Mouse (Mus musculus) embryonic fibroblast, embryonic 13.5 days (primary cell): Measurements from ENCODE around the gene Elavl3. TPM values are rescaled to one million over a fixed set of nuclear protein-coding genes. Genes with fewer than 3 reads are reported as not detected.

ENCODE experiments used
- H3K27ac ChIP-seq: 2 replicates; pipeline ENCODE4 v1.5.1; 2012; ENCODE audit warnings: low read length, control low read depth, inconsistent platforms; ENCODE audit not compliant: insufficient read depth
- H3K4me1 ChIP-seq: 2 replicates; pipeline ENCODE4 v1.6.1; 2011; ENCODE audit warnings: low read length; ENCODE audit not compliant: control insufficient read depth, insufficient read depth
- H3K4me3 ChIP-seq: 2 replicates; pipeline ENCODE4 v1.5.1; 2011; ENCODE audit warnings: mild to moderate bottlenecking, control low read depth, low read length; ENCODE audit not compliant: insufficient read depth
- CTCF ChIP-seq: IDR thresholded peaks from 2 replicates; pipeline ENCODE4 v1.5.1; 2011; ENCODE audit warnings: mild to moderate bottlenecking, control low read depth, low read length, moderate library complexity, borderline replicate concordance; ENCODE audit not compliant: insufficient read depth
- POLR2A ChIP-seq: IDR thresholded peaks from 2 replicates; pipeline ENCODE4 v1.6.1; 2011; ENCODE audit warnings: low read depth, mild to moderate bottlenecking, control low read depth, low read length, moderate library complexity
- polyA plus RNA-seq: library from polyadenylated mRNA; stranded (reverse); fragments of >200 nt; gene quantifications from 2 replicates; pipeline ENCODE4 v1.2.4, GENCODE M21; 2011; ENCODE audit warnings: low read depth; ENCODE audit not compliant: missing spikeins, insufficient read length

The Elavl3 gene
- polyA plus RNA-seq, 1 experiment, result not detected

- no peaks in the 10 kb centered on the region for H3K4me1 ChIP-seq
- TF ChIP-seq CTCF (no peak), POLR2A (no peak)
- no peak overlapping the region for H3K4me3 ChIP-seq
- no peak overlapping the region for H3K27ac ChIP-seq
Measured at GRCm38 (mm10) chr9:21996178-21996867, 55.5 kb downstream of the Elavl3 start.

DNA sequence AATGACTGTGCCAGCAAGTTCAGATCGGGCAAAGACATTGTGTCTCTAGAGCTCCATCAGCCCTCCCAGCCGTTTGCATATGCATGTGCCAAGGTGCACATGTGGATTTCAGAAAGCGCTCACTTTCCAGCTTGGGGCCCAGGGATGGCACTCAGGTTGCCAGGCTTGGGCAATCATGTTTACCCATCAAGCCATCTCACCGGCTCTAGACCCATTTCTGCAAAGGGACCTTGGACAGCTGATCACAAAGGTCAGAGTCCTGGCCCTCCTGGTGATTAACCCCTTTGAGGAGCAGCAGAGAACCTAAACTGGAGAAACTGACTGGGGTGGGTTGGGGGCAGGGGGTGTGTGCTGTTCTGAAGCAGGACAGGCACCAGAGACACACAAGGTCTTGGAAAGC, 59.6 kb downstream of the Elavl3 start:
- TF ChIP-seq CTCF, result no peak
- Histone ChIP-seq H3K4me3 (no peak overlapping the region), H3K27ac (no peak overlapping the region), H3K4me1 (no peaks in the 10 kb centered on the region)

GRCm38 (mm10) chr9:21989230-21990110, 62.4 kb downstream of the Elavl3 start, which contains the start of gene Rgl3:
Gene Rgl3, minus strand, starts transcription at chr9:21989446.
- TF ChIP-seq POLR2A (peak; percentile 60), CTCF (no peak)
- H3K27ac ChIP-seq, result no peak within 1 kb of the TSS

DNA sequence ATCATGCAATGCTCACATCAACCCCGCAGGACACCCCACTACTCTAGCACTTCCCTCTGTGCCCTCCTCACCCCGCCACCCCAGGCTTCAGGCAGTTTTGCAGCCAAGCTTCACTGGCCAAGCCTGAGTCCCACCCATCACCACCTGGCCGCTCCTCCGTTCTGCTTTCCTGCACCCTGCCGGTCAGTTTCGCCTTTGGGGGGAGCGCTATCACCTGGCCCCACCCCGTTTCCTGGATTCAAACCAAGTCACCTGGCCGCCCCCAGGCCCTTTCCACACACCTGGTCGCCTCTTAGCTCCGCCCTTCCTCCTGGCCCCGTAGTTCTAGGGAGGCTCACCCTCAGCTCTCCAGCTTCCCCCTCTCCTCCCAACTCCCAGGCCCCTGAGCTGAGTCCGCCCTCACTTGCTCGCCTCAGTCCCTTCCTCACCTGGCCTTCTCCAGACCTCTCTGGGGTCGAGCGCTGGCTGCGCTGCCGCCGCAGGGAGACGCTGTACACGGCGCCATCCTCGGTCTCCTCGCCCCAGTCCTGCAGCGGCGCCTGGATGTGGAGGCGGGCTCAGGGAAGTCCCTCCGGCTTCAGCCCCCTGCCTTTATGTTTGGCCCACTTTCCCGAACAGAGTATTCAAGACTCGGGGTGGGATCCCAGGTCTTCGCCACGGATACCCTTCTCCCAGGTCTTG, 63.3 kb downstream of the Elavl3 start:
- no peak overlapping the region for H3K27ac ChIP-seq
- TF ChIP-seq POLR2A, result no peak
- H3K4me3 ChIP-seq, result peak overlapping the region; percentile 31
- H3K4me1 ChIP-seq, result no peaks in the 10 kb centered on the region

More at GRCm38 (mm10) chr9:21989230-21990110, 62.4 kb downstream of the Elavl3 start, which contains the start of gene Rgl3:
- H3K4me1 ChIP-seq, result no peaks in the 10 kb centered on the region
- peak within 1 kb of the TSS; percentile 31 for H3K4me3 ChIP-seq

DNA sequence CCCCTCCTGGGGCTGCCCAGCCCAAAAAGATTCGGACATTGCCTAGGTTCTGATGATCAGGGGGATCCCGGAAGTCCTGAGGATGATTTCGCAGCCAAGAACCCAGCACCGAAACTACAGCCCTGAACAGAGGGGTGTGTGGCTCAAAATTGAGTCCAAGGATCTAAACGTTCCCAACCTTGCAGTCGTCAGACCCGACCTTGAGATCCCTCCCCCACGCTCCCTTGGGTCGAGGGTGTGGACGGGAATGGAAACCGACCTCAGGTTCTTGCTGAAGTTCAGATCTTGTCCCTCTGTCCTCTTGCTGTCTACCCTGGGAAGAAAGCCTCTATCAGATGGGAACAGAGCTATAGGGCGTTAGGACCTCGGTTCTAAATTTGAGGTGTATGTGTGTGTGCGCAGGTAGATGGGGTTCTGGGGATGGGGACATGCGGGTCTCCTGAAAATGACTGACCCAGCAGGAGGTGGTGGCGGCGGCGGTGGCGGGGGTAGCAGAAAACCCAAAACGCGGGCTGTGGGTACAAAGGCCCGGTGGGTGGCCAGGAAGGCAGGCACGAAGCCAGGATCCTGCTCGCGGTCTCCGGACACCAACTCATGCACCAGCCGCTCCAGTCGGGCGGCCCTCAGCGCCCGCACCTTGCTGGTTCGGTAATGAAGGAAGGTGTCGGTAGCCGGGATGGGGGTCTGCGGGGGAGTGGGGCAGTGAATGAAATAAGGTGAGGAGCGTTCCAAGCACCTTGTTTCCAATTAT, 64.1 kb downstream of the Elavl3 start:
- no peaks in the 10 kb centered on the region for H3K4me1 ChIP-seq
- no peak overlapping the region for H3K4me3 ChIP-seq
- H3K27ac ChIP-seq, result no peak overlapping the region
- TF ChIP-seq POLR2A, result no peak
- no peak for TF ChIP-seq CTCF

DNA sequence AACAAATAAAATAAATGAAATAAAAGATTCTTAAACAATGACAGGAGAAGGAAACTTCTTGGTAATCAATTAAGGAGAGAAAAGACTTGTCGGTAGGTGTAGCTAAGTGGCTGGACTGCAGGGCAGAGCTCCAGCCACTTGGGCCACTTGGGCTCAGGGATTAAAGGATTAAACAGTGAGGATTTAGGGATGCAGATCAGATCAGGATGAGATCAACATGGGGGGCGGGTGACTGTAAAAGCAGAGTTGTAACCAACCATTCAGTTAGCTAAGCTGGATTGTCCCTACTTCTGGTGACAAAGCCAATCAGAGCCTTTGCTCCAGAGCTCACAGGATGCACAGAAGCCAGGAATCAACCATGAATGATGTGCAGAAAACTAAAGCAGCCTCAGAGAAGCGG, 67.9 kb downstream of the Elavl3 start:
- no peak overlapping the region for H3K27ac ChIP-seq
- H3K4me3 ChIP-seq, result no peak overlapping the region
- H3K4me1 ChIP-seq, result no peaks in the 10 kb centered on the region
- TF ChIP-seq POLR2A, result no peak

DNA sequence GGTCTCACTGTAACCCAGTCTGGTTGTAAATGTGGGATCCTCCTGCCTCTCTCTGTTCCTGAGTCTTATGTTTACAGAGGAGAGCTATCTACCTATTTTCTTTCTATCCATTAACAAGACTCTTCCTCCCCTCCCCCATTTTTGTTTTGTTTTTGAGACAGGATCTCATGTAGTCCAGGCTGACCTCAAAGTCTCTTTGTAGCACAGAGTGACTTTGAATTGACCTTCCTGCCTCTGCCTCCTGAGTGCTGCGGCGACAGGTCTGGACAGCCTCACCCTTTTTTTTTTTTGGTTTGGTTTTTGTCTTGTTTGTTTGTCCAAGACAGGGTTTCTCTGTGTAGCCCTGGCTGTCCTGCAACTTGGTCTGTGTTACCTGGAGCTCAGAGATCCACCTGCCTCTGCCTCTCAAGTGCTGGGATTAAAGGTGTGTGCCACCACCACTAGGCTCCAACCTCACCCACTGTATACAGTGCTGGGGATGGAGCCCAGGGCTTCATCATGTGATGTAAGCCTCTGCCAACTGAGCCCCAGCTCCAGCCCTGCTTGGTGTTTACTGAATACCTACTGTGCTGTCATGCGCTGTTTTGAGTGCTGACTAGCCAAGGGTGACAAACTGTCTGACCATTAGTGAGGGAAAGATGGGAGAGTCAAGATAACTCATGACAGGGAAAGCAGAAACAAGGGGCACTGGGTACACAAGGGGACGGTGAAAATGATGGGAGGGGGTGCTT, 73.3 kb downstream of the Elavl3 start:
- Histone ChIP-seq H3K4me1 (no peaks in the 10 kb centered on the region), H3K4me3 (no peak overlapping the region), H3K27ac (no peak overlapping the region)
- TF ChIP-seq CTCF, result no peak
- no peak for TF ChIP-seq POLR2A

GRCm38 (mm10) chr9:21977972-21978371, 73.9 kb downstream of the Elavl3 start:
- H3K4me3 ChIP-seq, result no peak overlapping the region
- H3K27ac ChIP-seq, result no peak overlapping the region
- H3K4me1 ChIP-seq, result no peaks in the 10 kb centered on the region
- TF ChIP-seq POLR2A, result no peak
- TF ChIP-seq CTCF, result peak; percentile 47; the same call in 1 of the 2 replicates

GRCm38 (mm10) chr9:21977331-21977730, 74.5 kb downstream of the Elavl3 start:
- Histone ChIP-seq H3K4me1 (no peaks in the 10 kb centered on the region), H3K4me3 (no peak overlapping the region), H3K27ac (no peak overlapping the region)
- TF ChIP-seq POLR2A (no peak), CTCF (no peak)
